Mouse (Mus musculus) forebrain, embryonic 11.5 days (tissue): ENCODE data around the gene Zfhx3. TPM values are rescaled to one million over a fixed set of nuclear protein-coding genes. Genes with fewer than 3 reads are reported as not detected.
A peak's percentile ranks its signal among the peaks of the same experiment; 100 is the strongest.

ENCODE experiments used
- ATAC-seq: fragments of 200-750 bp; cut with Nextera tagmentation; replicated peaks from 2 replicates; pipeline ENCODE4 v1.8.0; 2017; ENCODE audit warnings: moderate TSS enrichment; ENCODE audit not compliant: low FRiP score
- DNase-seq: peaks from one replicate; pipeline ENCODE4 v3.0.0-alpha.2; 2017; ENCODE audit warnings: low spot score
- H3K27ac ChIP-seq: fragments of 300-500 bp; sonication (generic); 2 replicates; pipeline ENCODE4 v1.5.1; 2014; ENCODE audit warnings: low read depth, low read length
- H3K27me3 ChIP-seq: fragments of 300-500 bp; sonication (generic); 2 replicates; pipeline ENCODE4 v1.6.1; 2014; ENCODE audit warnings: mild to moderate bottlenecking, low read length, mixed read lengths; ENCODE audit not compliant: control insufficient read depth, insufficient read depth
- H3K36me3 ChIP-seq: fragments of 300-500 bp; sonication (generic); 2 replicates; pipeline ENCODE4 v1.6.1; 2014; ENCODE audit warnings: mild to moderate bottlenecking, low read length, moderate library complexity, mixed read lengths; ENCODE audit not compliant: control insufficient read depth, insufficient read depth
- H3K4me1 ChIP-seq: fragments of 300-500 bp; sonication (generic); replicated peaks from 2 replicates; pipeline ENCODE4 v1.6.1; 2014; ENCODE audit warnings: low read length, mixed read lengths; ENCODE audit not compliant: control insufficient read depth, insufficient read depth
- H3K4me2 ChIP-seq: fragments of 300-500 bp; sonication (generic); 2 replicates; pipeline ENCODE4 v1.6.1; 2014; ENCODE audit warnings: low read depth, mild to moderate bottlenecking, low read length, moderate library complexity, mixed read lengths; ENCODE audit not compliant: severe bottlenecking
- H3K4me3 ChIP-seq: fragments of 300-500 bp; sonication (generic); 2 replicates; pipeline ENCODE4 v1.5.1; 2014; ENCODE audit warnings: low read depth, low read length
- H3K9ac ChIP-seq: fragments of 300-500 bp; sonication (generic); 2 replicates; pipeline ENCODE4 v1.6.1; 2014; ENCODE audit warnings: low read length
- H3K9me3 ChIP-seq: fragments of 300-500 bp; sonication (generic); 2 replicates; pipeline ENCODE4 v1.6.1; 2016; ENCODE audit warnings: low read length, mixed read lengths; ENCODE audit not compliant: control insufficient read depth
- WGBS: fragments of 180-500 bp; shearing (Covaris S2); extraction: QIAGEN DNeasy Blood & Tissue Kit; methylation state at CpG from one replicate; pipeline ENCODE4 v1.1.7; 2014; 5-methylcytosine and 5-hydroxymethylcytosine counted together
- polyA plus RNA-seq: library from polyadenylated mRNA; unstranded; fragments of >200 nt; fragmentation: Nextera tagmentation; extraction: Ambion mirVana; gene quantifications from 2 replicates; pipeline ENCODE4 v1.2.1, GENCODE M21; 2014

The Zfhx3 gene
- polyA plus RNA-seq, 1 experiment from 2014 or later = 22.9 TPM

DNA sequence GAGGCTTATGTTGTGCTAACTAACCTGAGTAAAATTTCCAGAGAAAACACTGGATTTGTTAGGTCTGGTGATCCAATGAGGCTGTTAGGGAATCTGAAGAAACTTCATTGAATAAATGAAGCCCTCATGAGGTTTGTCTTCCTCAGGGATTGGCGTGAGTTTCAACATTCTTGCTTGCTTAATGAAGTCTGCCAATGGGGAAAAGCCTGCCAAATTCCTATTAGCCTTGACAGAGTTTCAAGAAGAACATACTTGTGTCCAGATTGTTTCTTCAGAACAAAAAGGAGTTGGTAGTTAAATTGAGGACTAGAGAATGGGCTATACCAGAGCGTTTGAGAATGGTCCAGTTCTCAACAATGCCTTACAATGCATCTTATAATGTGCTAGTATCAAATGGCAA, 385.3 kb downstream of the Zfhx3 start:
- Histone ChIP-seq H3K4me2 (no peak overlapping the region), H3K27me3 (no peaks in the 10 kb centered on the region), H3K4me1 (no peaks in the 10 kb centered on the region), H3K4me3 (no peak overlapping the region), H3K27ac (no peak overlapping the region), H3K9ac (no peak overlapping the region), H3K36me3 (no peaks in the 10 kb centered on the region), H3K9me3 (no peaks in the 10 kb centered on the region)
- 76% methylated on average over 2 of the region's 2 CpGs for WGBS
- no peak for ATAC-seq
- no peak for DNase-seq

- no peak overlapping the region for H3K4me2 ChIP-seq
- H3K9ac ChIP-seq = no peak overlapping the region
- no peaks in the 10 kb centered on the region for H3K4me1 ChIP-seq
- 88% methylated on average over 14 of the region's 14 CpGs for WGBS
- no peaks in the 10 kb centered on the region for H3K36me3 ChIP-seq
- ATAC-seq (no peak), DNase-seq (no peak)
- no peaks in the 10 kb centered on the region for H3K9me3 ChIP-seq
- H3K27me3 ChIP-seq = no peaks in the 10 kb centered on the region
- H3K27ac ChIP-seq = no peak overlapping the region
- H3K4me3 ChIP-seq = no peak overlapping the region
Measured at GRCm38 (mm10) chr8:108348352-108348751, 405.9 kb downstream of the Zfhx3 start.

DNA sequence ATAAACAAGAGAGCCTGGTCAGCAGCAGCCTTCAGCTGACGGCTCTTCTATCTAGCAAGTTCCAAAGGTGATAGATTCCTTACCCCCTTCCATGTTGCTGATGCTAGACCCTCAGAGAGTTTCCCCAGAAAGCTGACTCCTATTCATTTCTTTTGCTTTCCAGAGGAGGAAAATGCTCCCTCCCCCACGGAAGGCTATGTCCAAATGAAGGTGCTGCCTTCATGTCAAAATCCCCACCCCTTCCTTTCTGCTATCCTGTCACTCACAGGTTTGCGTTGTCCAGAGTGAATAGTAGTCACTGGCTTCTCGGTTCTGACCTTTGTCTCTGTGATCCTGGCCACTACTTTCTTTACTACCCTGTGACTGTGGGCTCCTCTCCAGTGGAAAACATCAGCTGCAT, 406.3 kb downstream of the Zfhx3 start:
- 69% methylated on average over 4 of the region's 4 CpGs for WGBS

GRCm38 (mm10) chr8:108355119-108355777, 412.8 kb downstream of the Zfhx3 start:
- ATAC-seq (no peak), DNase-seq (no peak)
- H3K4me3 ChIP-seq = no peak overlapping the region
- 0 out of 2 replicates have a peak, but pooled peaks cover 2% of the 10 kb centered on the region for H3K4me1 ChIP-seq
- 62% methylated on average over 10 of the region's 10 CpGs for WGBS
- no peak overlapping the region for H3K4me2 ChIP-seq
- H3K9ac ChIP-seq = no peak overlapping the region
- no peak overlapping the region for H3K27ac ChIP-seq
- no peaks in the 10 kb centered on the region for H3K27me3 ChIP-seq
- no peaks in the 10 kb centered on the region for H3K9me3 ChIP-seq
- H3K36me3 ChIP-seq = no peaks in the 10 kb centered on the region

More for the DNA sequence above, 406.3 kb downstream of the Zfhx3 start:
- no peaks in the 10 kb centered on the region for H3K9me3 ChIP-seq
- H3K27me3 ChIP-seq = no peaks in the 10 kb centered on the region
- no peak overlapping the region for H3K27ac ChIP-seq
- H3K4me3 ChIP-seq = no peak overlapping the region
- H3K9ac ChIP-seq = no peak overlapping the region
- H3K4me2 ChIP-seq = no peak overlapping the region
- ATAC-seq (no peak), DNase-seq (no peak)
- no peaks in the 10 kb centered on the region for H3K36me3 ChIP-seq
- H3K4me1 ChIP-seq = no peaks in the 10 kb centered on the region

GRCm38 (mm10) chr8:108361402-108361801, 419.0 kb downstream of the Zfhx3 start:
- peak; percentile 51 for DNase-seq
- Histone ChIP-seq H3K4me2 (no peak overlapping the region), H3K27me3 (no peaks in the 10 kb centered on the region), H3K9me3 (no peaks in the 10 kb centered on the region), H3K4me3 (no peak overlapping the region), H3K36me3 (no peaks in the 10 kb centered on the region), H3K4me1 (no peaks in the 10 kb centered on the region; the same call in 1 of the 2 replicates), H3K27ac (no peak overlapping the region), H3K9ac (no peak overlapping the region)
- WGBS = 15% methylated on average over 4 of the region's 4 CpGs
- ATAC-seq = no peak; the same call in 1 of the 2 replicates

DNA sequence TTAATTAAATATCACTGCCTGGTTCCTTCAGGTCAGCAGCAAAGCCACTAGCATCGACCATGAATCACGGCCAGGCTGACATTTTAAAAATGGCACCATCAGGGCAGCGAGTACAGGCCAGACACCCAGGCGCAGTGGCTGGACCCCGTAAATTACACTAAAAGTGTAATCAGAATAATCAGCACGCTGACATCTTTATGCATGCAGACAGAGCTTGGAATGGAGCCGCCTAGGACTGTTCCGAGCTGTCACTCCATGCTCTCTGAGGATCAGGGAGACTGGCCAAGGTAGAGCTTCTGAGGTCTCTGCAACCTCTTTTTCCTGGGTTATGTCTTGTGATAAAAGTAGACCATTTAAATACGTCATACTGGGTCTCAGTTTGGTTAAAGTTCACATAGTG, 420.0 kb downstream of the Zfhx3 start:
- Histone ChIP-seq H3K36me3 (no peaks in the 10 kb centered on the region), H3K27me3 (no peaks in the 10 kb centered on the region), H3K4me1 (no peaks in the 10 kb centered on the region; the same call in 1 of the 2 replicates), H3K27ac (no peak overlapping the region), H3K4me2 (no peak overlapping the region), H3K4me3 (no peak overlapping the region), H3K9me3 (no peaks in the 10 kb centered on the region), H3K9ac (no peak overlapping the region)
- no peak for ATAC-seq
- no peak for DNase-seq
- WGBS = 88% methylated on average over 9 of the region's 9 CpGs

DNA sequence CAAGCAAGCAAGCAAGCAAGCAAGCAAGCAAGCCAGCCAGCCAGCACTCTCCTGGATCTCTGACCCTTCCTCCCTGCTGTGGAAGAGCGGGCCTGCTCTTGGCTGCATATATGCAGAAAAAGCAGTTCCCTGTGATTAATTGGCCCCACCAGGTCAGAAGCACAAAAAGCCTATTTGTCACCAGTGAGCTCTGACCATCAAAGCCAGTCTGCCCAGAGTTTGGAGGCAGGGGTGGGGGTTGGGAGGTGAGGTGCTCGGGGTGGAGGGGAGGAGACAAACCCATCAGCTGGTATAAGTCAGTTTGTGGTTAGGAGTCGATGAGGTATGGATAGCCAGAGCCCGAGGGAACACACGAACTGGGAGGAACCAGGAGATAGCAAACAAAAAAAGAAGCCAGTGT, 421.0 kb downstream of the Zfhx3 start:
- no peaks in the 10 kb centered on the region for H3K9me3 ChIP-seq
- H3K4me1 ChIP-seq = no peaks in the 10 kb centered on the region; the same call in 1 of the 2 replicates
- no peak overlapping the region for H3K9ac ChIP-seq
- no peaks in the 10 kb centered on the region for H3K27me3 ChIP-seq
- DNase-seq (no peak), ATAC-seq (no peak)
- no peak overlapping the region for H3K27ac ChIP-seq
- no peaks in the 10 kb centered on the region for H3K36me3 ChIP-seq
- H3K4me2 ChIP-seq = no peak overlapping the region
- H3K4me3 ChIP-seq = no peak overlapping the region
- 18% methylated on average over 5 of the region's 5 CpGs for WGBS

DNA sequence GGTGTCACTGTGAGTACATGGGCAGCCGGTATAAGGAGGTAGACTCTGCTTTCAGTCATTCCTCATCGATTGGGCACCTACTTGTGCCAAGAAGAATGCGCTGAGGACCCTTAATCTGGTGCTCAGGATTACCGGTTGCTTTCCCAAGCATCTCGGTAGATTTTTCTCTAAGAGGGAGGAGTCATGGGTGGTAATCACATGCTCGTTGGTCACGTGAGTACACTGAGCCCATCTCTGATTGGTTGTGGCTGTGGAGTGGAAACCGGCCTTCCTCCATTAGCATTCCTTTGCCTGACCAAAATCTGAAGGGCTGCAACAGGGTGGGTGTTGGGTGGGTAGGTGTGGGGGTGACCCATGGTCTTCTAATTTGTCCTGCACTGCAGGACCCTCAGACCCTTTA, 421.4 kb downstream of the Zfhx3 start:
- Histone ChIP-seq H3K27ac (no peak overlapping the region), H3K4me3 (no peak overlapping the region), H3K36me3 (no peaks in the 10 kb centered on the region), H3K9ac (no peak overlapping the region), H3K4me1 (no peaks in the 10 kb centered on the region; the same call in 1 of the 2 replicates), H3K27me3 (no peaks in the 10 kb centered on the region), H3K9me3 (no peaks in the 10 kb centered on the region), H3K4me2 (no peak overlapping the region)
- DNase-seq (no peak), ATAC-seq (no peak)
- WGBS = 77% methylated on average over 8 of the region's 8 CpGs

DNA sequence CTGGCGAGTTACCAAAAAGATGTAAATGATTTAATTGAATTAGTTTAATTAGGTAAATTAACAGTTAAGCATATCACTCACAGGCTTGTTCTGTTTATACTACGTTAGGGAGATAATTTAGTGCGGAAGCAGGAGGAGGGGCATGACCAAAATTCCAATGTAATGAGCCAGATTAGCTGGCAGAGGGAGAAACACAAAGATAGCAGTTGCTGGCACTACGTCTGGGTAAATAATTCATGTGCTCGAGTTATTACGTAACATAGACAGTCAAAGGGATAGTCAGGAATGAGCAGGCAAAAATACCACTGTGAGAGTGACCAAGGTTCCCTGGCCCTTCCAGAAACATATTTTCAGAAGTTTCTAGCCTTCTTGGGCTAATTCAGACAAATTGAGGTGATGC, 426.6 kb downstream of the Zfhx3 start:
- H3K9me3 ChIP-seq = no peaks in the 10 kb centered on the region
- H3K4me2 ChIP-seq = no peak overlapping the region
- no peak for DNase-seq
- H3K4me1 ChIP-seq = 0 out of 2 replicates have a peak, but pooled peaks cover 2% of the 10 kb centered on the region
- ATAC-seq = no peak
- no peak overlapping the region for H3K4me3 ChIP-seq
- H3K36me3 ChIP-seq = no peaks in the 10 kb centered on the region
- no peak overlapping the region for H3K9ac ChIP-seq
- no peaks in the 10 kb centered on the region for H3K27me3 ChIP-seq
- no peak overlapping the region for H3K27ac ChIP-seq
- WGBS = 40% methylated on average over 6 of the region's 6 CpGs
